Mouse (Mus musculus) intestine, embryonic 14.5 days (tissue): ENCODE measurements around the gene Dnaaf1. TPM values are rescaled to one million over a fixed set of nuclear protein-coding genes. Genes with fewer than 3 reads are reported as not detected.

ENCODE experiments used
- ATAC-seq: fragments of 200-750 bp; cut with Nextera tagmentation; replicated peaks from 2 replicates; pipeline ENCODE4 v1.8.0; 2017; ENCODE audit warnings: low read depth, moderate number of reproducible peaks, moderate TSS enrichment, moderate library complexity; ENCODE audit not compliant: low FRiP score, low TSS enrichment
- DNase-seq: peaks from one replicate; pipeline ENCODE4 v3.0.0-alpha.2; 2018; ENCODE audit warnings: low spot score
- H3K27ac ChIP-seq: fragments of 300-500 bp; sonication (generic); 2 replicates; pipeline ENCODE4 v1.5.1; 2014; ENCODE audit warnings: low read depth, mild to moderate bottlenecking, control low read depth
- H3K27me3 ChIP-seq: fragments of 300-500 bp; sonication (generic); replicated peaks from 2 replicates; pipeline ENCODE4 v1.6.1; 2014; ENCODE audit warnings: low read length, control low read depth; ENCODE audit not compliant: control insufficient read depth, insufficient read depth
- H3K36me3 ChIP-seq: fragments of 300-500 bp; sonication (generic); 2 replicates; pipeline ENCODE4 v1.6.1; 2014; ENCODE audit warnings: low read length, control low read depth; ENCODE audit not compliant: control insufficient read depth, insufficient read depth
- H3K4me1 ChIP-seq: fragments of 300-500 bp; sonication (generic); replicated peaks from 2 replicates; pipeline ENCODE4 v1.6.1; 2014; ENCODE audit warnings: low read length, control low read depth, mixed read lengths; ENCODE audit not compliant: control insufficient read depth, insufficient read depth
- H3K4me2 ChIP-seq: fragments of 300-500 bp; sonication (generic); 2 replicates; pipeline ENCODE4 v1.6.1; 2014; ENCODE audit warnings: low read length
- H3K4me3 ChIP-seq: fragments of 300-500 bp; sonication (generic); 2 replicates; pipeline ENCODE4 v1.5.1; 2014; ENCODE audit warnings: low read depth, low read length, control low read depth, mixed read lengths
- H3K9ac ChIP-seq: fragments of 300-500 bp; sonication (generic); 2 replicates; pipeline ENCODE4 v1.6.1; 2014; ENCODE audit warnings: mild to moderate bottlenecking, low read length
- H3K9me3 ChIP-seq: fragments of 300-500 bp; sonication (generic); 2 replicates; pipeline ENCODE4 v1.6.1; 2016; ENCODE audit warnings: low read length, control low read depth; ENCODE audit not compliant: control insufficient read depth
- WGBS: fragments of 180-500 bp; shearing (Covaris S2); extraction: QIAGEN DNeasy Blood & Tissue Kit; methylation state at CpG from one replicate; pipeline ENCODE4 v1.1.7; 2014; 5-methylcytosine and 5-hydroxymethylcytosine counted together
- polyA plus RNA-seq: library from polyadenylated mRNA; unstranded; fragments of >200 nt; fragmentation: Nextera tagmentation; extraction: Ambion mirVana; gene quantifications from 2 replicates; pipeline ENCODE4 v1.2.1, GENCODE M21; 2014

Dnaaf1 gene
- polyA plus RNA-seq: 0.37 and 0.89 TPM in 2 replicates

GRCm38 (mm10) chr8:119574437-119575365, at the start of gene Dnaaf1, which contains the start of gene Hsdl1:
Gene Dnaaf1 (plus strand): TSS chr8:119575235.
Gene Hsdl1 (minus strand): TSS chr8:119575183.
- peak within 1 kb of the TSS; percentile 67 for H3K9ac ChIP-seq
- peak within 1 kb of the TSS; percentile 88 for H3K4me2 ChIP-seq
- WGBS: under 1% methylated on average over 85 of the region's 97 CpGs
- peak within 1 kb of the TSS; percentile 43; the same call in 1 of the 2 replicates for H3K27ac ChIP-seq
- H3K36me3 ChIP-seq: no peaks in the 10 kb centered on the region
- DNase-seq: peak; percentile 98
- H3K27me3 ChIP-seq: peaks cover 12% of the 10 kb centered on the region; the same call in 1 of the 2 replicates
- H3K9me3 ChIP-seq: no peaks in the 10 kb centered on the region
- peak within 1 kb of the TSS; percentile 68 for H3K4me3 ChIP-seq
- H3K4me1 ChIP-seq: no peaks in the 10 kb centered on the region; the same call in 1 of the 2 replicates
- peak; percentile 89 for ATAC-seq

- no peak for DNase-seq
- no peak for ATAC-seq
Measured at GRCm38 (mm10) chr8:119528762-119529161, 46.3 kb upstream of the Dnaaf1 start.

GRCm38 (mm10) chr8:119530937-119531336, 44.1 kb upstream of the Dnaaf1 start:
- H3K9me3 ChIP-seq: no peaks in the 10 kb centered on the region
- H3K4me3 ChIP-seq: no peak overlapping the region
- DNase-seq: no peak
- no peaks in the 10 kb centered on the region for H3K27me3 ChIP-seq
- WGBS: 70% methylated on average over 6 of the region's 6 CpGs
- no peak overlapping the region for H3K9ac ChIP-seq
- ATAC-seq: no peak
- H3K27ac ChIP-seq: no peak overlapping the region
- H3K4me2 ChIP-seq: no peak overlapping the region
- H3K36me3 ChIP-seq: peaks cover 97% of the 10 kb centered on the region
- H3K4me1 ChIP-seq: no peaks in the 10 kb centered on the region

More at GRCm38 (mm10) chr8:119528762-119529161, 46.3 kb upstream of the Dnaaf1 start:
- no peaks in the 10 kb centered on the region for H3K9me3 ChIP-seq
- H3K27ac ChIP-seq: no peak overlapping the region
- no peaks in the 10 kb centered on the region for H3K4me1 ChIP-seq
- H3K4me3 ChIP-seq: no peak overlapping the region
- WGBS: 91% methylated on average over 7 of the region's 7 CpGs
- peaks cover 98% of the 10 kb centered on the region for H3K36me3 ChIP-seq
- H3K27me3 ChIP-seq: no peaks in the 10 kb centered on the region
- H3K9ac ChIP-seq: no peak overlapping the region
- no peak overlapping the region for H3K4me2 ChIP-seq

- no peak overlapping the region for H3K27ac ChIP-seq
- WGBS: 91% methylated on average over 3 of the region's 3 CpGs
- H3K4me3 ChIP-seq: no peak overlapping the region
- H3K9ac ChIP-seq: no peak overlapping the region
- H3K27me3 ChIP-seq: no peaks in the 10 kb centered on the region
- H3K9me3 ChIP-seq: no peaks in the 10 kb centered on the region
- DNase-seq: no peak
- no peak for ATAC-seq
- H3K36me3 ChIP-seq: peaks cover 99% of the 10 kb centered on the region
- no peak overlapping the region for H3K4me2 ChIP-seq
- no peaks in the 10 kb centered on the region for H3K4me1 ChIP-seq
Measured at GRCm38 (mm10) chr8:119531397-119531796, 43.6 kb upstream of the Dnaaf1 start.

GRCm38 (mm10) chr8:119531973-119532372, 43.1 kb upstream of the Dnaaf1 start:
- no peaks in the 10 kb centered on the region for H3K4me1 ChIP-seq
- no peak overlapping the region for H3K4me3 ChIP-seq
- ATAC-seq (no peak), DNase-seq (no peak)
- peaks cover 99% of the 10 kb centered on the region for H3K36me3 ChIP-seq
- WGBS: 89% methylated on average over 9 of the region's 9 CpGs
- H3K27ac ChIP-seq: no peak overlapping the region
- no peaks in the 10 kb centered on the region for H3K27me3 ChIP-seq
- H3K9ac ChIP-seq: no peak overlapping the region
- H3K9me3 ChIP-seq: no peaks in the 10 kb centered on the region
- H3K4me2 ChIP-seq: no peak overlapping the region

GRCm38 (mm10) chr8:119544606-119545005, 30.4 kb upstream of the Dnaaf1 start:
- ATAC-seq (no peak), DNase-seq (no peak)
- Histone ChIP-seq H3K9me3 (no peaks in the 10 kb centered on the region), H3K27ac (no peak overlapping the region), H3K4me3 (no peak overlapping the region), H3K9ac (no peak overlapping the region), H3K36me3 (peaks cover 84% of the 10 kb centered on the region), H3K4me1 (no peaks in the 10 kb centered on the region), H3K27me3 (no peaks in the 10 kb centered on the region), H3K4me2 (no peak overlapping the region)
- WGBS: 81% methylated on average over 3 of the region's 3 CpGs

- H3K4me1 ChIP-seq: no peaks in the 10 kb centered on the region
- H3K27me3 ChIP-seq: no peaks in the 10 kb centered on the region
- H3K9ac ChIP-seq: no peak overlapping the region
- ATAC-seq (no peak), DNase-seq (no peak)
- no peak overlapping the region for H3K4me3 ChIP-seq
- H3K36me3 ChIP-seq: peaks cover 79% of the 10 kb centered on the region
- no peak overlapping the region for H3K27ac ChIP-seq
- H3K9me3 ChIP-seq: no peaks in the 10 kb centered on the region
- 74% methylated on average over 6 of the region's 6 CpGs for WGBS
- H3K4me2 ChIP-seq: no peak overlapping the region
Measured at GRCm38 (mm10) chr8:119545180-119545579, 29.9 kb upstream of the Dnaaf1 start.

- Histone ChIP-seq H3K4me3 (no peak overlapping the region), H3K27me3 (no peaks in the 10 kb centered on the region), H3K27ac (no peak overlapping the region), H3K4me1 (no peaks in the 10 kb centered on the region), H3K36me3 (peaks cover 73% of the 10 kb centered on the region), H3K9me3 (no peaks in the 10 kb centered on the region), H3K4me2 (no peak overlapping the region), H3K9ac (no peak overlapping the region)
- DNase-seq (no peak), ATAC-seq (no peak)
- WGBS: 96% methylated on average over 6 of the region's 6 CpGs
Measured at GRCm38 (mm10) chr8:119545791-119546190, 29.2 kb upstream of the Dnaaf1 start.
